Mouse (Mus musculus) gastrocnemius, postnatal 25 days (tissue): ENCODE data around the gene Ski. TPM values are rescaled to one million over a fixed set of nuclear protein-coding genes. Genes with fewer than 3 reads are reported as not detected.

Source experiments
- DNase-seq: peaks from one replicate; pipeline ENCODE4 v3.0.0; 2022
- total RNA-seq, 2 experiments: library from RNA; stranded (reverse); gene quantifications; 1 replicate in 1 of 2; 2 replicates in 1 of 2; pipeline ENCODE4 v1.2.3; 2021

Ski gene
- total RNA-seq, 2 experiments from 2014 or later, result 31.3 to 34.7 TPM

- peak; percentile 94 for DNase-seq
Observed at GRCm38 (mm10) chr4:155150276-155151113, 71.9 kb downstream of the Ski start.

GRCm38 (mm10) chr4:155149941-155150275 is 72.5 kb downstream of the Ski start:
- no peak for DNase-seq

GRCm38 (mm10) chr4:155148910-155149698 is 73.3 kb downstream of the Ski start:
- peak; percentile 89 for DNase-seq

GRCm38 (mm10) chr4:155148453-155148852 is 73.9 kb downstream of the Ski start:
- no peak for DNase-seq

GRCm38 (mm10) chr4:155146107-155146823 is 76.1 kb downstream of the Ski start:
- no peak for DNase-seq

- no peak for DNase-seq
Observed at GRCm38 (mm10) chr4:155144548-155145180, 77.7 kb downstream of the Ski start.

- peak; percentile 91 for DNase-seq
Observed at GRCm38 (mm10) chr4:155143871-155144502, 78.4 kb downstream of the Ski start.

GRCm38 (mm10) chr4:155143411-155143810 is 79.0 kb downstream of the Ski start:
- DNase-seq, result no peak

GRCm38 (mm10) chr4:155142836-155143235 is 79.6 kb downstream of the Ski start:
- DNase-seq, result no peak

- DNase-seq, result peak; percentile 92
Observed at GRCm38 (mm10) chr4:155140795-155141265, 81.6 kb downstream of the Ski start.

GRCm38 (mm10) chr4:155140150-155140549 is 82.2 kb downstream of the Ski start:
- DNase-seq, result no peak

- DNase-seq, result no peak
Observed at GRCm38 (mm10) chr4:155139281-155140045, 82.9 kb downstream of the Ski start.

GRCm38 (mm10) chr4:155138451-155138850 is 83.9 kb downstream of the Ski start:
- DNase-seq, result no peak

GRCm38 (mm10) chr4:155137891-155138290 is 84.5 kb downstream of the Ski start:
- no peak for DNase-seq

GRCm38 (mm10) chr4:155135909-155136585 is 86.3 kb downstream of the Ski start:
- DNase-seq, result no peak

GRCm38 (mm10) chr4:155134686-155135172 is 87.7 kb downstream of the Ski start:
- DNase-seq, result no peak

GRCm38 (mm10) chr4:155133658-155134417 is 88.6 kb downstream of the Ski start:
- DNase-seq, result peak; percentile 52

GRCm38 (mm10) chr4:155133188-155133587 is 89.2 kb downstream of the Ski start:
- no peak for DNase-seq

GRCm38 (mm10) chr4:155130616-155131015 is 91.8 kb downstream of the Ski start:
- no peak for DNase-seq
